Mouse (Mus musculus): ENCODE results near the gene Smurf1.

GRCm38 (mm10) chr5:144860913-144861312, 104.7 kb downstream of the Smurf1 start:
- TF ChIP-seq CHD2 (IDR thresholded peaks at IDR 0.05; ENCODE audit: low read depth, low read length) (no peak), ZC3H11A (IDR thresholded peaks at IDR 0.05; ENCODE audit: borderline replicate concordance, low read depth, low read length) (no peak), MAFK (IDR thresholded peaks at IDR 0.05; ENCODE audit: insufficient read depth, low read depth, low read length) (no peak), HCFC1 (IDR thresholded peaks at IDR 0.05; ENCODE audit: borderline replicate concordance, insufficient read depth, low read length) (no peak)

All from ES-E14 (cell line).